Mouse (Mus musculus) liver, embryonic 14.5 days (tissue): ENCODE data around the gene Rad51.

ENCODE experiments used
- CTCF ChIP-seq: IDR thresholded peaks from 2 replicates; pipeline ENCODE4 v1.5.1; 2016; ENCODE audit warnings: antibody characterized with exemption, low read depth, control low read depth
- EP300 ChIP-seq: IDR thresholded peaks from 2 replicates; pipeline ENCODE4 v1.6.1; 2016; ENCODE audit warnings: antibody characterized with exemption, low read depth

DNA sequence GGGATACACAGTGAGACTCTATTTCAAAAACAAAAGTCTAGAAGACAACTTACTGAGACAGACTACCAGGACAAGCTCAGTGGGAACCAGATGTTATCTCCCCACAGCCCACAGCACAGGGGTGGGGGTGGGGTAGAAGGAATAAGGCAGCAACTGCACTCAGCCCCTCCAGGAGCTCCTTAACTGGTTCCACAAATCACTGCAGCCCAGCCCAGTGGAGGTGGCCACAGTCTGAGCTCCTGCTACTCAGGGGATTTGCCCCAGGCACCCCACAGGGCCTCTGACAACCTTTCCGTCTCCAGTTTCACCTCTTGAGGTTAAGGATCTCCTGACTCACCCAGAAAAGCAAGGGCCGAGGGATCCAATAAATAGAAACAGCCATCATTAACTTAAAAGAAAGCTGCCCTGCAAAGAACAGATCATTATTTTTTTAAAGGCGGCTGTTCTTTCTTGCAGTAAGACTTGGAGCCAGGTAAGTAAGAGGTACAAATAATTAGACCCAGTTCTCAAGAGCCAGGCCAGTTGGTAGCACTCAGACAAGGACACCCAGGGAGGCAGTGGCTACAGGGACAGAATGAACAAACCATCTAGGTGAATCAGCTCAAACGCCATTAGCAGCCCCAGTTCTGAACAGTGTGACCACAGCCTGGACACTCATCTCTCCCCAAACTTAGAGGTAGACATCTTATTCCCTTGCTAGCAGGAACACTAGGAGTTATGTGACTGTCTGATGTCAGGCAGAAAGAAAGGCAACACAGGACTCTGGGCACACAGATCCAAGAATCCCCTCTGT, 83.9 kb downstream of the Rad51 start:
- no peak for TF ChIP-seq CTCF
- TF ChIP-seq EP300 = no peak
